Mouse (Mus musculus): ENCODE results near the gene Plpp1.
A peak's percentile ranks its signal among the peaks of the same experiment; 100 is the strongest.

Gene Plpp1

GRCm38 (mm10) chr13:112800597-112801380 is at the start of gene Plpp1:
Gene Plpp1, plus strand, starts transcription at chr13:112800792.
- DNase-seq (ENCODE audit: low read depth, low spot score) = peak; percentile 91

DNA sequence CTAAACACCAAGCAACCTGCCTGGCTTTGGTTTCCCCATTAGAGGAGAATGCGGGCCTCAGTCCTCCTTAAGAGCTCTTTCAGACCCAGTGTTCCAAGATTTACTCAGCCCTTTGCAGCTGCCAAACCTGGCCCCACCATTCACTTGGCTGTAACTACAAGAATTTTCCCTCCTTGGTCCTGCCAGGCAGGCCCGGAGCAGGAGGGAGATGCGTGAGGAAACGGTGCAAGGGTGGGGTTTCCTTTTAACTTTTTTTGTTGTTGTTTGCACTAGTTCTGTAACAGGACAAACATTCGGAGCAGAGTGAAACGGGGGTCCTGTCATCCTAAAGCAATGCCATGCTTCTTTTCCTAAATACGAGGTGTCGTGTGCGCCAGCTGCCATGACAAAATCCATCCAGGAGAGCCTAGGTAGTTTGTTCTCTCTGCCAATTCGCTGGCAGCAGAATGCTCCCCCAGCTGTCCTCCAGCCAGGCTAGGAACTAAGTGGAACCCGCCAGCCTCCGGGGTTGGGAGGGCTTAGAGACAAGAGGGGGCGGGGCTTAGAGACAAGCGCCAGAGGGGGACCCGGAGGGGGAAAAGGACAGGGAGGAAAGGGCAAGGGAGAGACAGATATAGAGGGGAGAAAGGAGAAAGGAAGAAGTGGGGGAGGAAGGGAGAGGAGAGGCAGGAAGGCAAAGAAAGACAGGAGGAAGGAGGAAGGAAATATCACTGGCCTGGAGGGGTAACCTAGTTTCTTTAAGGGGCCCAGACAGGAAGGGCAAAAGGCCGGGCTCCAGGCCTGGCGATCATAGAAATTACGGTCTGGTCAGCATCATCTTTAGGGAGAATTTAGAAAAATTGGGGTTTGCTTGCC is 48.9 kb upstream of the Plpp1 start:
- no peak for DNase-seq (ENCODE audit: low read depth, low spot score)

DNA sequence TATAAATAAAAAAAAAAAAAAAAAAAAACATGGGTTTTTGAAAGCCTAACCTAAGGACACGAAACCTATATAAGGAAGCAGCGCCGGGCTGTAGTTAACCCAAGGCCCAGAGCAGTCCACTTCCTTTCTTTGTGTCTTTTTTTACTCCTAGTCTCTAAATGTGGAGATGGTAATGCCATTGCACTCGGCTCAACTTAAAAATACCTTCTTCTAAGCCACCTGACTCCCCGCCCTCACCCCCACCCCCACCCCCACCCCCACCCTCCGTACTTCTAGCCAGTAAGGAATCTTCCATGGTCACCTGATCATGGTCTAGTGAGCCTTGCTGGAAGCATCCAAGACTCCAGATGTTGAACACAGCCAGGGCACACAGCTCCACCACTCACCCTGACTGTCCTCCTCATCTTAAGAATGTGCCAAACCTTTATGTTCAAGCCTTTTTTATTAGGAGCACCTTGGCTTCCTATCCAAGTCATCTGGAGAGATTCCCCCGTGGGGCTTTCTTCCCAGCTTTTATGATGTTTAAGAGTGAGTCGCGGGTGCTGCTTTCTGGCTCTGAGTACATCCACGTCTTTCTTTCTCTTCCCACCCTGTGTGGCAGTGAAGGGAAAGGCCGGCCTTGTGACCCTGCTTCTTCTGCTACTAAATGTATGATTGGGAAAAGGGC is 48.1 kb upstream of the Plpp1 start:
- DNase-seq (ENCODE audit: low read depth, low spot score) = no peak

- no peak for DNase-seq (ENCODE audit: low read depth, low spot score)
These were observed 47.1 kb upstream of the Plpp1 start for GRCm38 (mm10) chr13:112753522-112753921.

- peak; percentile 59 for DNase-seq (ENCODE audit: low read depth, low spot score)
These were observed 45.7 kb upstream of the Plpp1 start for GRCm38 (mm10) chr13:112754871-112755270.

- no peak for DNase-seq (ENCODE audit: low read depth, low spot score)
These were observed 45.0 kb upstream of the Plpp1 start for GRCm38 (mm10) chr13:112755507-112756010.

DNA sequence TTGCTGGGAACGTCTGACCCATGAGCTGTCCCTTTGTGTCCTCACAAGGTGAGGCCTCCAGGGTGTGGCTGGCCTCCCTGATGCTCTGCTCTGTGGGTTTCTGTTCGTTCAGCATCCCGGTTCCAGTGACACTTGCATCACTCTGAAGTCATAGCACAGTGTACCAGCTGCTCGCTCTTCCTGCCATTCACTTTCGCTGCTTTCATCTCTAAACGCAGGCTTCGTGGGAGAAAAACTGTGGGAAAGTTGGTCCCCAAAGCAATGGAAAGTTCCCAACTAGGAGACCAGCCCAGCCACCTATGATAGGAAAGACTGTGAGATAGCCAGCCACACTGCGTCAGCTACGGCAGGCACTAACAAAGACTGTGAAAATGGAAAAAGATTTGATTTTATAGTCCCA is 43.2 kb upstream of the Plpp1 start:
- no peak for DNase-seq (ENCODE audit: low read depth, low spot score)

- DNase-seq (ENCODE audit: low read depth, low spot score) = no peak
These were observed 42.0 kb upstream of the Plpp1 start for GRCm38 (mm10) chr13:112758546-112759090.

DNA sequence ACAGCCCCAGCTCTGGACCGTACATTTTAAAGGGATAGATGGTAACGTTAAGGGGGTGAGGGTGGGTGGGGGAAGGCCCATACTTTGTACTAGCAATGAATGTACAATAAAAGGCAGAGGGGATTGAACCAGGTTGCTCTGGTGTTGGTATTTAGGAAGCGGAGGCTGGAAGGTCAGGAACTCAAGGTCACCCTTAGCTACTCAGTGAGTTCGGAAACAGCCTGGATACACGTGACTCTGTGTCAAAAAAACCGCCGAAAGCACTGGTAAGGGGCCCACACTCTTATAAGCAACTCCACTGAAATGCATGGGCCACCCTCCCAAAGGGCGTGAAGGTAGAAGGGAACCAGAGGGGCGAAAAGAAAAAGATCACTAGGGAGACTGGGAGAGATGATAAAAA is 41.2 kb upstream of the Plpp1 start:
- no peak for DNase-seq (ENCODE audit: low read depth, low spot score)

DNA sequence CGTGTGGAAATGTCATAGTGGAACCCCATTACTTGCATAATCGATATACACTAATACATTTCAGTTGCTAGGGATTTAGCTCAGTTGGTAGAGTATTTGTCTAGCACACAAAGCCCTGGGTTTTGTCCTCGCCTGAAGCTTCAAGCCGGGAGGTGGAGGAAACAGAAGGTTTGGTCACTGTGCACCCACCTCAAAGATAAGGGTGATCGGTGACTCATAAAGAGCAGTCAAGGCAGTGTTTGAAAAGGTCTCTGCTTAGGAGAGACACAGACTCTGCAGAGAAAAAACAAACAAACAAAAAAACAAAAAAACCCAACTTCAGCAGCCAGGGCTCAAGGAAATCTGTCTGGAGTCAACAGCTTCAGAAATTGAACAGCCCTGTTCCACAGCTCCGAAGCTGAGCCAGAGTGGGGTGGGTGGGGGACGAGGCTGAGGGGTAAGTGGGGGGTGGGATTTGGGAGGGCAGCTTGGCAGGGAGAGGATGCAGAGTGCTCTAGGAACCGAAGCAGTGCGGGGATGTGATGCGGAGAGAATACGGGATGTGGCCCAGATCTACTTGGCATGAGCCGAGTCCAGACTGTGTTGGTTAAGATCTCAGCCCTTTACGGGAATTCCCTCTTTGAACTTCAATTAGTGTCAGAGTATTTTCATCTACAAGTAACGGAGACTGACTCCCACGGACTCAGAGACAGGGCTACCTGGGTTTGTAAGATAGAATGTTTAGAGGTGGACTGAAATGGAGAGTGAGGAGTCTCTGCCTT is 40.6 kb upstream of the Plpp1 start:
- DNase-seq (ENCODE audit: low read depth, low spot score) = no peak

DNA sequence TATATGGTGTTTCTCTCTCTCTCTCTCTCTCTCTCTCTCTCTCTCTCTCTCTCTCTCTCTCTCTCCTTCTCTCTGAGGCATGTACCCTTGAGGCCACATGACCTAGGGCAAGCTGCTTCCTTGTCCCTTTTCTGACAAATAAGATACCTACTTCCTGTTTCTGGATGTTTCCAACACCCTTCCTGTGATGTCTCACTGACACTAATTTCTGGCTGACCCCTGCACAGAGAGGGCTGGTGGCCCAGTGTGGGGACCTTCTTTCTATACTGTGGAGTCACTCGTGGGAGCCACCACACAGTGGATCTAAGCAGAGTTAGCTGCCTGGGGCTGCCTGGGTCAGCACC is 40.1 kb upstream of the Plpp1 start:
- no peak for DNase-seq (ENCODE audit: low read depth, low spot score)

GRCm38 (mm10) chr13:112761787-112762186 is 38.8 kb upstream of the Plpp1 start:
- no peak for DNase-seq (ENCODE audit: low read depth, low spot score)

DNA sequence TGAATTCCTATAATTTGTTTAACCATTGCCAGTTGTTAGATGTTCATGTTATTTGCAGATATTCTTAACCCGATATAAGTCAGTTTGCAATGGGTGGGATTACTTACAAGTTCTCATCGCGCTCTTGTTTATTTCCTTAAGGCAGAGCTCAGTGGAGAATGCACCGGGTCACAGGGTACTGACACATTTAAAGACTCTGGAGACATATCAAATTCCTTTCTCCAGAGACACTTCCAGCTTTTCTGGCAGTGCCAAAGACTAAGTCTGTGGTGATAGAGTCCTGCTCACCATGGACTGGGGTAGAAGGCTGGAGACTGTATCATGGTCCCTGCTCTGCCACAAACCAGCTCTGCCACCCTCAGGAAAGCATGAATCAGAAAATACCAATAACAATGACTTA is 38.0 kb upstream of the Plpp1 start:
- no peak for DNase-seq (ENCODE audit: low read depth, low spot score)

DNA sequence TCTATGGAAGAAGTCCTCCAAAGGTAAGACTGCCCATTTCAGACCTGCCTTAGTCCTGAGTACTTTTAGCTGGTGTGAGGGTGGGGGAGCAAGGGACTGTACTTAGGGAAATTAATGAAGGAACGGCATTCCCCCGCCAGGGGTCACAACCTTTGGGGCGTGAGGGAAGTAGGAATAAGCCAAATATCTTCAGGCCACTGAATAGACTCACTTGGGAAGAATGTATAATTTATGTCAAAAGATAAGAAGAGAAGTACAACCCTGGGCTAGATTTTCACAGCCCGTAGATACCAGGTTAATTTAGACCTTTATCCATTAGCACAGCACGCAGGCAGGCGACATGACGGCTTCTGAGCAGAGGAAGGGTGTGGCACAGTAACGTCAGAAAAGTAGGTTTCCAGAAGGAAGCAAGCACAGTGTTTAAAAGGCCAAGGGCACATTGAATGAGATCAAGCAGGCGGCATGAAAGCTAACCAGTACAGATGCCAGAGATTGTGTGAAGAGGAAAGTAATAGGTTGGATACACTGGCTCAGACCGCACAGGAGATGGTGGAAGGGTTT is 37.0 kb upstream of the Plpp1 start:
- no peak for DNase-seq (ENCODE audit: low read depth, low spot score)

GRCm38 (mm10) chr13:112764556-112764955 is 36.0 kb upstream of the Plpp1 start:
- no peak for DNase-seq (ENCODE audit: low read depth, low spot score)

- no peak for DNase-seq (ENCODE audit: low read depth, low spot score)
These were observed 34.9 kb upstream of the Plpp1 start for GRCm38 (mm10) chr13:112765654-112766053.

- DNase-seq (ENCODE audit: low read depth, low spot score) = no peak
These were observed 29.9 kb upstream of the Plpp1 start for GRCm38 (mm10) chr13:112770528-112771328.

DNA sequence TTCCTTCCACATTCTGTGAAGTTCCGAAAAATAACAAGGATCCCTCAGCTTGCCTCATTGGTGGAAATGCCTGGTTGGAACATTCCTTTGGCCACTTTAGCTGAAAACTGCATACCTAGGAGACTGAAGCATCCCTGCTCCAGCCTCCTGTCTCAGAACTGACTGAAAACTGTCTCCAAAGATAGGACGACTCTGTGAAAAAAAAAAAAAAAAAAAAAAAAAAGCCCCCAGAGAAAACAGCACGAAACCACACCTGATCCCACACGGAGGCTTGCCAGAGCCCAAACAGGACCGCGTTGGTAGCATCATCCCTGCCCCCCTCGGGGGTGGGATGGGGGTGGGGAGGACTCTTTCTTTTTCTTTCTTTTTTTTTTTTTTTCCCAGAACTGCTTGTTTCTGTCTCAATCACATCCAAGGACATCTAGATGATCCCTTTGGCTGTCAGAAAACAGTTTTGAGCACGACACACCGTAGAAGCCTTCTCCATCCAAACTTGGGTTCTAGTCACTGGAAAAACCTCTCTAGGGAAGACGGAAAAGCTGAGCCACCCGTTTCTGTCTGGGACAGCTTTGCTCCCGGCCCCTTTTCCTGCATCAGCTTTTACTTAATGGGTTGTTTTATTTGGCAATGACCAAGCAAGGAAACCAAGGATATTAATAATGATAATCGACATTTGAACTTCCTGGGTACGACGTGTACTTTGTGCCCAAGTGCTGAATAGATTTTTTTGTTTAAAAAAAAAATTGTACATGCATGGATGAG is 29.0 kb upstream of the Plpp1 start:
- DNase-seq (ENCODE audit: low read depth, low spot score) = no peak

GRCm38 (mm10) chr13:112772252-112772651 is 28.3 kb upstream of the Plpp1 start:
- no peak for DNase-seq (ENCODE audit: low read depth, low spot score)
